Mouse (Mus musculus) MEL (cell line): ENCODE results near the gene Npcd. TPM values are rescaled to one million over a fixed set of nuclear protein-coding genes. Genes with fewer than 3 reads are reported as not detected.

ENCODE experiments used
- DNase-seq: peaks from one replicate; pipeline ENCODE4 v3.0.0; 2011; ENCODE audit warnings: low read depth, low spot score
- H3K27ac ChIP-seq: 2 replicates; pipeline ENCODE4 v1.5.1; 2012; ENCODE audit warnings: low read depth, mild to moderate bottlenecking, control low read depth, low read length, moderate library complexity; ENCODE audit not compliant: control insufficient read depth
- H3K27me3 ChIP-seq, 2 experiments: fragments of 150-350 bp in 1 of 2; sonication (generic) in 1 of 2; 2 replicates each; pipeline ENCODE4 v1.6.1; 2012; ENCODE audit warnings: low read length in 2 of 2, mild to moderate bottlenecking in 2 of 2, improper control_type of control experiment in 1 of 2, moderate library complexity in 1 of 2; ENCODE audit not compliant: insufficient read depth in 2 of 2, control insufficient read depth in 1 of 2
- H3K36me3 ChIP-seq, 2 experiments: 2 replicates each; pipeline ENCODE4 v1.6.1; 2012 to 2014; ENCODE audit warnings: low read length in 2 of 2, improper control_type of control experiment in 1 of 2, inconsistent platforms in 1 of 2, mild to moderate bottlenecking in 1 of 2; ENCODE audit not compliant: insufficient read depth in 2 of 2, control insufficient read depth in 1 of 2
- H3K4me1 ChIP-seq, 2 experiments: fragments of 150-350 bp in 1 of 2; sonication (generic) in 1 of 2; 2 replicates each; pipeline ENCODE4 v1.6.1; 2012; ENCODE audit warnings: low read length in 2 of 2, improper control_type of control experiment in 1 of 2, mild to moderate bottlenecking in 1 of 2; ENCODE audit not compliant: insufficient read depth in 2 of 2, control insufficient read depth in 1 of 2
- H3K4me3 ChIP-seq, 2 experiments: fragments of 150-350 bp in 1 of 2; sonication (generic) in 1 of 2; 2 replicates each; pipeline ENCODE4 v1.5.1; 2012; ENCODE audit warnings: low read depth in 2 of 2, low read length in 2 of 2, mild to moderate bottlenecking in 2 of 2, moderate library complexity in 2 of 2, control low read depth in 1 of 2, improper control_type of control experiment in 1 of 2; ENCODE audit not compliant: control insufficient read depth in 1 of 2, insufficient read depth in 1 of 2
- H3K79me2 ChIP-seq: 2 replicates; pipeline ENCODE4 v1.6.1; 2012; ENCODE audit warnings: mild to moderate bottlenecking, low read length, moderate library complexity; ENCODE audit not compliant: control insufficient read depth, poor library complexity, insufficient read depth
- H3K9ac ChIP-seq: 2 replicates; pipeline ENCODE4 v1.6.1; 2012; ENCODE audit warnings: low read depth, mild to moderate bottlenecking, control low read depth, low read length, moderate library complexity; ENCODE audit not compliant: control insufficient read depth, poor library complexity, severe bottlenecking
- H3K9me3 ChIP-seq: fragments of 150-350 bp; sonication (generic); replicated peaks from 2 replicates; pipeline ENCODE4 v1.6.1; 2012; ENCODE audit warnings: mild to moderate bottlenecking, low read length, improper control_type of control experiment, moderate library complexity; ENCODE audit not compliant: insufficient read depth
- BHLHE40 ChIP-seq: IDR thresholded peaks from 2 replicates; pipeline ENCODE4 v1.6.1; 2012; ENCODE audit warnings: low read depth, mild to moderate bottlenecking, inconsistent platforms, low read length, improper control_type of control experiment, borderline replicate concordance
- CHD1 ChIP-seq: IDR thresholded peaks from 2 replicates; pipeline ENCODE4 v1.6.1; 2012; ENCODE audit warnings: low read depth, mild to moderate bottlenecking, inconsistent platforms, low read length, improper control_type of control experiment
- CTCF ChIP-seq, 3 experiments: IDR thresholded peaks in 2 of 3; conservative IDR thresholded peaks in 1 of 3; 2 replicates each; pipeline ENCODE4 v1.5.1; 2011 to 2012; ENCODE audit warnings: low read length in 3 of 3, low read depth in 2 of 3, mild to moderate bottlenecking in 2 of 3, improper control_type of control experiment in 1 of 3, inconsistent platforms in 1 of 3, mixed read lengths in 1 of 3, moderate library complexity in 1 of 3; ENCODE audit not compliant: control insufficient read depth in 1 of 3, insufficient read depth in 1 of 3, poor library complexity in 1 of 3, severe bottlenecking in 1 of 3
- ELF1 ChIP-seq: IDR thresholded peaks from 2 replicates; pipeline ENCODE4 v1.6.1; 2014; ENCODE audit warnings: low read depth, mild to moderate bottlenecking, inconsistent platforms, low read length, improper control_type of control experiment, moderate library complexity
- EP300 ChIP-seq, 2 experiments: IDR thresholded peaks; 2 replicates each; pipeline ENCODE4 v1.6.1; 2011; ENCODE audit warnings: improper control_type of control experiment in 2 of 2, low read length in 2 of 2, low read depth in 1 of 2, mild to moderate bottlenecking in 1 of 2
- ETS1 ChIP-seq: IDR thresholded peaks from 2 replicates; pipeline ENCODE4 v1.6.1; 2012; ENCODE audit warnings: low read depth, mild to moderate bottlenecking, inconsistent platforms, low read length, improper control_type of control experiment, moderate library complexity
- GABPA ChIP-seq: IDR thresholded peaks from 2 replicates; pipeline ENCODE4 v1.6.1; 2012; ENCODE audit warnings: low read depth, mild to moderate bottlenecking, inconsistent platforms, low read length, improper control_type of control experiment, moderate library complexity
- GATA1 ChIP-seq: IDR thresholded peaks from 2 replicates; pipeline ENCODE4 v1.6.1; 2011; ENCODE audit warnings: low read depth, low read length, improper control_type of control experiment
- HCFC1 ChIP-seq: IDR thresholded peaks from 2 replicates; pipeline ENCODE4 v1.6.1; 2012; ENCODE audit warnings: low read depth, mild to moderate bottlenecking, inconsistent platforms, low read length, improper control_type of control experiment, moderate library complexity
- JUND ChIP-seq: IDR thresholded peaks from 2 replicates; pipeline ENCODE4 v1.6.1; 2011; ENCODE audit warnings: low read depth, mild to moderate bottlenecking, improper control_type of control experiment, low read length
- KAT2A ChIP-seq: conservative IDR thresholded peaks from 2 replicates; pipeline ENCODE4 v1.6.1; 2012; ENCODE audit warnings: low read depth, low read length, improper control_type of control experiment, inconsistent platforms
- MAFK ChIP-seq: IDR thresholded peaks from 2 replicates; pipeline ENCODE4 v1.6.1; 2011; ENCODE audit warnings: low read depth, mild to moderate bottlenecking, low read length, improper control_type of control experiment, borderline replicate concordance
- MAX ChIP-seq: IDR thresholded peaks from 2 replicates; pipeline ENCODE4 v1.6.1; 2011; ENCODE audit warnings: low read length, improper control_type of control experiment
- MAZ ChIP-seq: IDR thresholded peaks from 2 replicates; pipeline ENCODE4 v1.6.1; 2012; ENCODE audit warnings: low read depth, mild to moderate bottlenecking, inconsistent platforms, low read length, improper control_type of control experiment
- MEF2A ChIP-seq: IDR thresholded peaks from 2 replicates; pipeline ENCODE4 v1.6.1; 2014; ENCODE audit warnings: low read depth, mild to moderate bottlenecking, inconsistent platforms, low read length, improper control_type of control experiment; ENCODE audit not compliant: poor library complexity, insufficient replicate concordance, severe bottlenecking; ENCODE audit errors: extremely low read depth
- MYB ChIP-seq: IDR thresholded peaks from 2 replicates; pipeline ENCODE4 v1.6.1; 2011; ENCODE audit warnings: mild to moderate bottlenecking, low read depth, low read length, improper control_type of control experiment
- NRF1 ChIP-seq: IDR thresholded peaks from 2 replicates; pipeline ENCODE4 v1.6.1; 2014; ENCODE audit warnings: low read depth, mild to moderate bottlenecking, inconsistent platforms, low read length, improper control_type of control experiment, moderate library complexity; ENCODE audit not compliant: poor library complexity, insufficient read depth, severe bottlenecking
- POLR2AphosphoS2 ChIP-seq: IDR thresholded peaks from 2 replicates; pipeline ENCODE4 v1.6.1; 2011; ENCODE audit warnings: low read length, improper control_type of control experiment
- POLR2AphosphoS5 ChIP-seq: IDR thresholded peaks from 2 replicates; pipeline ENCODE4 v1.6.1; 2012; ENCODE audit warnings: low read depth, borderline replicate concordance, mild to moderate bottlenecking, inconsistent platforms, low read length, moderate library complexity, mixed read lengths
- RAD21 ChIP-seq: IDR thresholded peaks from 2 replicates; pipeline ENCODE4 v1.6.1; 2011; ENCODE audit warnings: mild to moderate bottlenecking, low read depth, low read length, improper control_type of control experiment
- RCOR1 ChIP-seq: IDR thresholded peaks from 2 replicates; pipeline ENCODE4 v1.6.1; 2012; ENCODE audit warnings: low read depth, mild to moderate bottlenecking, inconsistent platforms, low read length, improper control_type of control experiment
- TCF12 ChIP-seq: IDR thresholded peaks from 2 replicates; pipeline ENCODE4 v1.6.1; 2014; ENCODE audit warnings: low read depth, mild to moderate bottlenecking, inconsistent platforms, low read length, improper control_type of control experiment, moderate library complexity
- UBTF ChIP-seq: IDR thresholded peaks from 2 replicates; pipeline ENCODE4 v1.6.1; 2012; ENCODE audit warnings: low read depth, mild to moderate bottlenecking, inconsistent platforms, low read length, improper control_type of control experiment, moderate library complexity, borderline replicate concordance; ENCODE audit not compliant: insufficient read depth
- USF1 ChIP-seq: IDR thresholded peaks from 2 replicates; pipeline ENCODE4 v1.6.1; 2014; ENCODE audit warnings: low read depth, mild to moderate bottlenecking, inconsistent platforms, low read length, improper control_type of control experiment, moderate library complexity
- ZC3H11A ChIP-seq: IDR thresholded peaks from 2 replicates; pipeline ENCODE4 v1.6.1; 2012; ENCODE audit warnings: low read depth, mild to moderate bottlenecking, inconsistent platforms, low read length, improper control_type of control experiment
- ZKSCAN1 ChIP-seq: IDR thresholded peaks from 2 replicates; pipeline ENCODE4 v1.6.1; 2012; ENCODE audit warnings: low read depth, mild to moderate bottlenecking, inconsistent platforms, low read length, improper control_type of control experiment, moderate library complexity
- ZNF384 ChIP-seq: IDR thresholded peaks from 2 replicates; pipeline ENCODE4 v1.6.1; 2012; ENCODE audit warnings: low read depth, mild to moderate bottlenecking, inconsistent platforms, low read length, improper control_type of control experiment
- polyA plus RNA-seq, 2 experiments: library from polyadenylated mRNA; stranded (reverse) in 1 of 2; unstranded in 1 of 2; fragments of >175 nt in 1 of 2; fragments of >200 nt in 1 of 2; gene quantifications; 2 replicates each; pipeline versions ENCODE4 v1.2.1 to v1.2.4; 2012; ENCODE audit warnings: low replicate concordance in 2 of 2, low read depth in 1 of 2; ENCODE audit not compliant: insufficient read length in 2 of 2, insufficient read depth in 1 of 2, missing spikeins in 1 of 2
- total RNA-seq: library from RNA; depleted of rRNA; stranded (reverse); fragments of 300-350 nt; gene quantifications from 2 replicates; pipeline ENCODE4 v1.2.3, GENCODE M21; 2012

Gene Npcd
- total and polyA plus RNA-seq, 3 experiments: not detected

- Histone ChIP-seq H3K4me3 (no peak overlapping the region), H3K36me3 (no peaks in the 10 kb centered on the region), H3K27ac (no peak overlapping the region), H3K4me1 (no peaks in the 10 kb centered on the region), H3K9me3 (no peaks in the 10 kb centered on the region)
- TF ChIP-seq GATA1 (no peak), POLR2AphosphoS2 (no peak), RCOR1 (no peak), JUND (no peak), UBTF (no peak), GABPA (no peak), ELF1 (no peak), POLR2AphosphoS5 (no peak), TCF12 (no peak), MAZ (no peak), ZC3H11A (no peak), CTCF (IDR thresholded peaks at IDR 0.05 in 2 of 3, conservative IDR thresholded peaks at IDR 0.05 in 1 of 3; ENCODE audit: control insufficient read depth in 1 of 3, insufficient read depth in 1 of 3, low read depth in 2 of 3, low read length in 3 of 3, poor library complexity in 1 of 3, severe bottlenecking in 1 of 3) (no peak), HCFC1 (no peak), KAT2A (no peak), ZNF384 (no peak), MYB (no peak), USF1 (no peak), NRF1 (no peak), RAD21 (no peak)
- TF ChIP-seq, all 39 proteins: peak for 0
- DNase-seq: no peak
- Histone ChIP-seq H3K27me3 (no peaks in the 10 kb centered on the region), H3K9ac (no peak overlapping the region), H3K79me2 (no peaks in the 10 kb centered on the region)
These were observed 70.3 kb downstream of the Npcd start for GRCm38 (mm10) chr15:79763601-79764246.

DNA sequence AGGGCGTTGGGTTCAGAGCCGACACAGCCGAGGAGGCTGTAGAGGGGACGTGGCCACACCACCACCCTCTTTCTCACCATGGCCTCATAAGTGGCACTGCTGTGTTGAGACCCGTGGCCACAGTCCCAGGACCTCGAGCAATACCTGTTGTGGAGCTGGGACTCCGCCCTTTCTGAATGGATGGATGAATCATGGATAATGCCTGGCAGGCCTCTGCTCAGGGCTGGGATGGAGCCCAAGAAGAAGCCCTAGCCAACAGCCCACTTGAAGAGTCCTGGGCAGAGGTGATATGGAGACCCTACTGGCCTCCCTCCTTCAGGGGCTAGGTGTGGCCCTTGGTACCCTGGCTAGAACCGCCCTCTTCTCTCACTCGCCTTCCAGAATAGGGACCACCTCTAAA is 71.0 kb downstream of the Npcd start:
- H3K36me3 ChIP-seq: no peaks in the 10 kb centered on the region

More for the DNA sequence above, 71.0 kb downstream of the Npcd start:
- TF ChIP-seq ZKSCAN1: no peak
- TF ChIP-seq RCOR1: no peak
- no peak for TF ChIP-seq EP300 (IDR thresholded peaks at IDR 0.05; ENCODE audit: low read depth in 1 of 2, low read length in 2 of 2)
- no peak for TF ChIP-seq MAFK
- TF ChIP-seq BHLHE40: no peak
- TF ChIP-seq NRF1: no peak
- TF ChIP-seq MAX: no peak
- TF ChIP-seq GABPA: no peak
- TF ChIP-seq ELF1: no peak
- TF ChIP-seq ZC3H11A: no peak
- TF ChIP-seq CHD1: no peak
- TF ChIP-seq TCF12: no peak
- no peak for TF ChIP-seq ZNF384
- TF ChIP-seq MEF2A: no peak
- TF ChIP-seq ETS1: no peak
- no peaks in the 10 kb centered on the region for H3K27me3 ChIP-seq
- no peak overlapping the region for H3K27ac ChIP-seq
- H3K4me1 ChIP-seq: no peaks in the 10 kb centered on the region
- H3K4me3 ChIP-seq: no peak overlapping the region
- H3K79me2 ChIP-seq: no peaks in the 10 kb centered on the region
- DNase-seq: no peak
- H3K9ac ChIP-seq: no peak overlapping the region
- no peaks in the 10 kb centered on the region for H3K9me3 ChIP-seq
